Mouse (Mus musculus) megakaryocyte, adult 5-6 weeks (primary cell): ENCODE results near the gene Olfr373. TPM values are rescaled to one million over a fixed set of nuclear protein-coding genes. Genes with fewer than 3 reads are reported as not detected.
"Not testable (repeated sequence)": the region's sequence is repeated elsewhere in the genome, so short reads cannot be mapped to it uniquely, and the experiment has no call there.

Source experiments
- ATAC-seq: 2 replicates; pipeline ENCODE4 v1.8.0; 2016; ENCODE audit warnings: mild to moderate bottlenecking, inconsistent platforms; ENCODE audit not compliant: poor library complexity, severe bottlenecking
- total RNA-seq, 2 experiments: library from RNA; stranded (forward) in 1 of 2; stranded (reverse) in 1 of 2; fragments of 153-499, 151-499 nt in 1 of 2; fragments of 221-1000, 200-1000 nt in 1 of 2; gene quantifications; 2 replicates each; pipeline versions ENCODE4 v1.2.3 to v1.2.4; 2015 to 2017

The Olfr373 gene
- total RNA-seq (2015), result not detected in 2 replicates
- not detected in 2 replicates for total RNA-seq (2017)

GRCm38 (mm10) chr8:72082877-72083276, at the start of gene Olfr373:
TSS of gene Olfr373 (plus strand) at chr8:72083177.
- ATAC-seq, result not testable (repeated sequence)

DNA sequence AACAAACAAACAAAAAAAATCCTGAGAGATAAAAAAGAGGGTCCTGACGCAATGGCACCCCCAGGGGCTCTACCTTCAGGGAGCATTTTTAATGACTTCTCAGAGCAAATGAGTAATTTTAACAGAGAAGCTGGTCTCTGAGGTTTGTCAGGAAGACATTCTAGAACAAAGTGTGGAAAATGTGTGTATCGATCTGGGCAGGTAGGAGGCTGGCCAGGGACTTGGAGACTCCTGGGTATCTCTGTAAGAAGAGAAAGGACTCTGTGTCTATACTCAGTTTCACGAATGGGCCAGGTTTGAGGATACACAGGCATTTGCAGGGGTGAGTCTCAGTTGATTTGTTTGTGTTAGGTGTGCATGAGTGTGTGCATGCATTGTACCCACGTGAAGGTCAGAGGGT, 42.1 kb upstream of the Olfr373 start, which contains the start of gene Olfr372:
Gene Olfr372, plus strand, starts transcription at position 301 of the 400 bp plus-strand sequence.
- ATAC-seq, result not testable (repeated sequence)

DNA sequence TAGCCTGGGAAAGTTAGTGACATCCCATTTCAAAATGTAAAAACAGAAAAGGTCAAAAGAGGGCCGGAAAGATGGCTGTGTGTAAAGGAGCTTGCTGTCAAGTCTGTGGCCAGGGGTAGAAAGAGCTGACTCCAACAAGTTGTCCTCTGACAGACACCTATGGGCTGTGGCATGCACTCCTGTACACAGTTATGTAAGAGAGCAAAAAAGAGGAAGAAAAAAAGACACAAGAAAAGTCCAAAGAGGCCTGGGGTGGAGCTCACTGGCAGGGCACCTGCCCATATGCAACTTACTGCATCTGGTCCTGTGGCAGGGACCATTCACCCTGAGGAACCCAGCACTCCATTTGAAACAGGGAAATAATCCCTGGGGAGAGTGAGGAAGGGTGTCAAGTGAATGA, 40.5 kb upstream of the Olfr373 start:
- peak; percentile 88 for ATAC-seq

DNA sequence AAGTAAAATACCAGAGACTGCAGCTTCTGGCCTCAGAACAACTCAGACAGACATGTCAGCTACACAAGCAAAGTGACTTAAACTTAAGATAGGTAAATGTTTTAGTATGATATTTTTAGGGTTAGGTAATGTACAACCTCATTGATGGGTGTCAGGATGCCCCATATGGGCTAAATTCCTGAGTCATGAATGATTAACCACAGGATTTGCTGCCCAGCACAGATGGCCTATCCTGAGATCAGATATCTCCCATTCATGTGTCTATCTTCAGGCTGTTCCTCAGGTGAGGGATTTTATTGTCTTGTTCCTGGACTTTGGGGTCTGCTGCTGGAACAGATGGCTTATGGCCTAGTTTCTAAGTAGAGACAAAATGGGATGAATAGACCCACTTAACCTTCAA, 28.3 kb upstream of the Olfr373 start:
- not testable (repeated sequence) for ATAC-seq

DNA sequence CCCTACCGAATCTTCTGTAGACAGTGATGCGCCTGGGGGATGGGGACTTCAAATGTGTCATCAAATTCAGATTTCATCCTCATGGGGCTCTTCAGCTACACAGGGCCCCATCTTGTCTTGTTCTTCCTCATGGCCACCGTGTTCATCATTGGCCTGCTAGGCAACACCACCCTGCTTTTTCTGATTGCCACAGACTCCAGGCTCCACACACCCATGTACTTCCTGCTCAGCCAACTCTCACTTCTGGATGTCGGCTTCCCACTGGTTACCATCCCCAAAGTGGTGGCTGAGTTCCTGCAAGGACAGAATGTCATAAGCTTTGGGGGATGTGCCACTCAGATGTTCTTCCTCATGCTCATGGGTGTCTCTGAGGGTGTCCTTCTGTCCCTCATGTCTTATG, 25.3 kb upstream of the Olfr373 start:
- peak; percentile 94 for ATAC-seq

DNA sequence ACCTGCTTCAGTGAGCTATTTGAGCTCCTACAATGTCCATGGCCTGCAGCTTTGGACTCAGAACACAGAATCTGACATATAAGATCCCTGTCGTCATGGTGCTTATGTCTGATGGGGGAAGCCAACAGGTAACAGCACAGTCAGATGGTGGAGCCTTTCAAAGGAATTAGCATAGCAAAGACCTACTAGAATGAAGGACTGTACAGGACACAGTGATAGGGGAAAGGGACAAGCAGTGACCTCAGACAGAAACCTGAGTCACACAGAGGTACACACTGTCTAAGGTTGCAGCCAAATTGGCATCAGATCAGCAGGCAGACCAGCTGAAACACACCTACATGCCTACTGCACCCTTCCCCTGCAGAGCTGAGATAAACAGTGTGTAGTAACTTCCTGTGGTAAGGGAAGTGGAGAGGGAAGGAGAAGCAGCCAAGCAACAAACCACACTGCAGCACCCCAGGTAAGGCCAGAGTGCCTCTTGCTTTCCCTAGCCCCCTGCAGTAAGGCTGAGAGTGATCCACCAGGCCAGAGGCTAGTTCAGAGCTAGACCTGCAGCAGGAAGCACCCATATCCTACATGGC, 16.1 kb upstream of the Olfr373 start:
- peak; percentile 99 for ATAC-seq

- peak; percentile 94 for ATAC-seq
Measured at GRCm38 (mm10) chr8:72084744-72085143, 1.8 kb downstream of the Olfr373 start.

- not testable (repeated sequence) for ATAC-seq
Measured at GRCm38 (mm10) chr8:72087611-72088010, 4.6 kb downstream of the Olfr373 start.

DNA sequence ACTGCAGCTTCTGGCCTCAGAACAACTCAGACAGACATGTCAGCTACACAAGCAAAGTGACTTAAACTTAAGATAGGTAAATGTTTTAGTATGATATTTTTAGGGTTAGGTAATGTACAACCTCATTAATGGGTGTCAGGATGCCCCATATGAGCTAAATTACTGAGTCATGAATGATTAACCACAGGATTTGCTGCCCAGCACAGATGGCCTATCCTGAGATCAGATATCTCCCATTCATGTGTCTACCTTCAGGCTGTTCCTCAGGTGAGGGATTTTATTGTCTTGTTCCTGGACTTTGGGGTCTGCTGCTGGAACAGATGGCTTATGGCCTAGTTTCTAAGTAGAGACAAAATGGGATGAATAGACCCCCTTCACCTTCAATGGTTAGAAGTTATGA, 13.7 kb downstream of the Olfr373 start:
- not testable (repeated sequence) for ATAC-seq

DNA sequence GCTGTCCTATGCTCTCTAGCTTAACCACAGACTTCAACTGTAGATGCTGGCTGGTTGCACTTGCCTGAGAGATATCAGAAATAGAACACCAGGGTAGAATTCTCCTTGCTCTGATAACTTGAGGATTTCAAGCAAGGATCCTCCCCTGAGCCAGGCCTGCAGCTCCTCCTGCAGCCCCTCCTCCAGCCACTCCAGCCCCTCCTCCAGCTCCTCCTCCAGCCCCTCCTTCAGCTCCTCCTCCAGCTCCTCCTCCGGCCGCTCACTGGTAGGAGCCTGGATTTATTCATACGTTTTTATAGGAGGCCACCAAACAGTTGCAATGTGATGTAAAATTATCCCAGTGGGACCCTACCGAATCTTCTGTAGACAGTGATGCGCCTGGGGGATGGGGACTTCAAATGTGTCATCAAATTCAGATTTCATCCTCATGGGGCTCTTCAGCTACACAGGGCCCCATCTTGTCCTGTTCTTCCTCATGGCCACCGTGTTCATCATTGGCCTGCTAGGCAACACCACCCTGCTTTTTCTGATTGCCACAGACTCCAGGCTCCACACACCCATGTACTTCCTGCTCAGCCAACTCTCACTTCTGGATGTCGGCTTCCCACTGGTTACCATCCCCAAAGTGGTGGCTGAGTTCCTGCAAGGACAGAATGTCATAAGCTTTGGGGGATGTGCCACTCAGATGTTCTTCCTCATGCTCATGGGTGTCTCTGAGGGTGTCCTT, 16.6 kb downstream of the Olfr373 start:
- peak; percentile 91 for ATAC-seq

- peak; percentile 79 for ATAC-seq
Measured at GRCm38 (mm10) chr8:72105165-72105564, 22.2 kb downstream of the Olfr373 start.

- ATAC-seq, result no peak
Measured at GRCm38 (mm10) chr8:72106740-72107139, 23.8 kb downstream of the Olfr373 start, which contains the start of gene Olfr374. TSS of gene Olfr374 (plus strand) at chr8:72107040.

DNA sequence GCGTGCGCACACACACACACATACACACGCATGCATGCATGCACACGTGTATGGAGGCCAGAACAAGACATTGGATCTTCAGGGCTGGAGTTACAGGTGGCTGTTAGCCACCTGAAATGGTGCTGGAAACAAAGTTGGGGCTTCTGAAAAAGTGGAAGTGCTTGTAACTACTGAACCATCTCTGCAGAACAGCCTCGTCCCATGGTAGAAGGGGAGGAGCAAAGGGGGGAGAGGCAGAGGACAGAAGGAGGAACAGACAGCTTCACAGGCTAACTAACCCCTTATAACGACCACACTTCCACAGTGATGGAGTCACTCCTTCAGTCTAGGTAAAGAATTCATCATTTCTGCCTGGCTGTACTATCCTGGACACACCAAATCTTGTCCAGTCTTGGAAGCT, 27.9 kb downstream of the Olfr373 start:
- ATAC-seq, result peak; percentile 38; the same call in 1 of the 2 replicates

- ATAC-seq, result no peak
Measured at GRCm38 (mm10) chr8:72112486-72112885, 29.5 kb downstream of the Olfr373 start.

DNA sequence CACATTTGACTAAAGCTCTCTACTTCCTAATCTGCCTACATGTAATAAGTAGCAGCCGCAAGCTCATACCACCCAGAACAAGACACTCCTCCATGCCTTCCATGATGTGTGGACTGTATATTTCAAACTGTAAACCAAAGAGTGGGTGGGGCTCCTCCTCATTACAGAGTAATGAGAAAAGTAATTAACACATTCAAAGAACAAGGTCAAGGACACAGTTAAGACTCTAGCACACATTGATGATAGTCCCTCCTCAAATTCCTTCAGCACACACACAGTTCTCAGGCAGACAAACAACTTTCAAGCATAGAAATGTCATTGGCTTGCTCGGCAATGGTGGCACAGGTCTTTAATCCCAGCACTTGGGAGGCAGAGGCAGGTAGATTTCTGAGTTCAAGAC, 32.2 kb downstream of the Olfr373 start:
- no peak for ATAC-seq

GRCm38 (mm10) chr8:72118616-72119015, 35.6 kb downstream of the Olfr373 start:
- ATAC-seq, result no peak

DNA sequence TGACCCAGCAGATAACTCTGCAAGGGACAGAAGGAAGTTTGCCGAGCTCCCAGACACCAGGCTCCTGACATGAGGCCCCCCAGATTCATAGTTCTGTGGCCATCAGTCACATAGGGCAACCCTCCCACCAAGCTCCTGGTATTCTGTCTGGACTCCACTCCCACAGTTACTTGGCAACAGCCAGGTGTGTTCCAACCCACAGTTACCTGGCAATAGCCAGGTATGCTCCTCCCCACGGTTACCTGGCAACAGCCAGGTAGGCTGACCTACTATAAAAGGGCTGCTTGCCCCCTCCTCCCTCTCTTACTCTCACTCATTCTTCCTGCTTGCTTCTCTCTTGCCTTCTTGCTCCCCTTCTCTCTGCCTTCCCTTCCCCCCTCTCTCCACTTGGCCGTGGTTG, 38.5 kb downstream of the Olfr373 start:
- ATAC-seq, result not testable (repeated sequence)

GRCm38 (mm10) chr8:72121997-72122396, 39.0 kb downstream of the Olfr373 start:
- ATAC-seq, result no peak

GRCm38 (mm10) chr8:72127834-72128233, 44.9 kb downstream of the Olfr373 start:
- ATAC-seq, result no peak

- no peak for ATAC-seq
Measured at GRCm38 (mm10) chr8:72131251-72131650, 48.3 kb downstream of the Olfr373 start.

- no peak for ATAC-seq
Measured at GRCm38 (mm10) chr8:72131901-72132300, 48.9 kb downstream of the Olfr373 start.

- ATAC-seq, result no peak
Measured at GRCm38 (mm10) chr8:72132417-72132816, 49.4 kb downstream of the Olfr373 start.
